Mouse (Mus musculus): Measurements from ENCODE around the gene Wdr81. TPM values are rescaled to one million over a fixed set of nuclear protein-coding genes. Genes with fewer than 3 reads are reported as not detected.

Gene Wdr81
- polyA plus RNA-seq, 1 experiment from 2014 or later: 7.9 TPM

GRCm38 (mm10) chr11:75448575-75448974 lies 5.9 kb downstream of the Wdr81 start:
- Histone ChIP-seq H3K36me3 (peaks cover 36% of the 10 kb centered on the region), H3K4me2 (no peak overlapping the region), H3K27me3 (no peaks in the 10 kb centered on the region), H3K27ac (replicated peaks) (no peak overlapping the region), H3K4me1 (replicated peaks) (peaks cover 18% of the 10 kb centered on the region), H3K4me3 (no peak overlapping the region), H3K9ac (no peak overlapping the region), H3K9me3 (no peaks in the 10 kb centered on the region)
- ATAC-seq (ENCODE audit: low FRiP score, low read depth): no peak
- WGBS: 84% methylated on average over 3 of the region's 3 CpGs

DNA sequence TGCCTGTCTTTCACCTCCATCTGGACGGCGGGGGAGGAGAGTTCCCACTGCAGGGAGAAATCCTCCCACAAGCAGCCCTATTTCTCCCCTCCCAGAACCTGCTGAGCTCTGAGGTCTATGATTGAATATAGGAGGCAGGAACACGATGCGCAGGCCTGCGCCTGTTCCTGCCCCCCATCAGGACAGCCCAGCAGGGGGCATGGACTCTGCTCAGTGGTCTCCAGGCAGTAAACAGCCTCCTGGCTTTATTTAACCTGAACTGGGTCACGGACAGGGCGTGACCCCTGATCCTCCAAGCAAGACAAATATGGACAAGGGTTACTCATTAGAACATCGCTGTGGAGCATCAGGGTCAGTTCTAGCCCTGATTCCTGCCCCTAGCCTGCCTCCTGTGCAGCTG lies 10.8 kb downstream of the Wdr81 start:
- Histone ChIP-seq H3K36me3 (peaks cover 36% of the 10 kb centered on the region), H3K27ac (replicated peaks) (no peak overlapping the region), H3K27me3 (no peaks in the 10 kb centered on the region), H3K4me1 (replicated peaks) (no peaks in the 10 kb centered on the region), H3K9ac (no peak overlapping the region), H3K4me3 (no peak overlapping the region), H3K9me3 (no peaks in the 10 kb centered on the region), H3K4me2 (no peak overlapping the region)
- WGBS: 33% methylated on average over 8 of the region's 8 CpGs
- no peak for ATAC-seq (ENCODE audit: low FRiP score, low read depth)

GRCm38 (mm10) chr11:75441601-75442000 lies 12.9 kb downstream of the Wdr81 start:
- ATAC-seq (ENCODE audit: low FRiP score, low read depth): no peak
- H3K9ac ChIP-seq: no peak overlapping the region
- H3K4me3 ChIP-seq: no peak overlapping the region
- no peaks in the 10 kb centered on the region for H3K9me3 ChIP-seq
- no peak overlapping the region for H3K4me2 ChIP-seq
- WGBS: 62% methylated on average over 16 of the region's 16 CpGs
- no peaks in the 10 kb centered on the region for H3K4me1 ChIP-seq (replicated peaks)
- H3K27ac ChIP-seq (replicated peaks): no peak overlapping the region
- H3K36me3 ChIP-seq: peaks cover 23% of the 10 kb centered on the region; the same call in 1 of the 2 replicates
- no peaks in the 10 kb centered on the region for H3K27me3 ChIP-seq

DNA sequence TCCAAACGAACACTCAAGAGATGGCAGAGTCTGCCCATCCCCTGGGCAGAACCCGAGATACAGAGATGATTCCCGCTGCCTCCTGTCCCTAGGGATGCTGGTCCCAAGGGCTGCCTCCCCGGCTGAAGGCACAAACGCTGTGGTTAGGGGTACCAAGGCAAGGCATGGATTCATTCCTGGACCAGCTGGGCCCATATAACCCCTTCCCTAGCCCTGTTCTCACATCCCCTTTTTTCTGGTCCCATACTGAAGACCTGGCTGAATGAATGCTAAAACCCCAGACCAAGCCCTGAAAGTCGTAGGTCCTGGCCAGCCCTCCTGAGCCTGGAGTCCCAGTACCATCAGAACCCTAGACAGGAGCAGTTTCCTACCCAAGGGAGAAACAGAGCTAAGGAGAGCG lies 13.5 kb downstream of the Wdr81 start:
- 89% methylated on average over 7 of the region's 7 CpGs for WGBS
- H3K9ac ChIP-seq: no peak overlapping the region
- no peak overlapping the region for H3K27ac ChIP-seq (replicated peaks)
- no peaks in the 10 kb centered on the region for H3K9me3 ChIP-seq
- no peak overlapping the region for H3K4me2 ChIP-seq
- no peaks in the 10 kb centered on the region for H3K4me1 ChIP-seq (replicated peaks)
- no peak for ATAC-seq (ENCODE audit: low FRiP score, low read depth)
- no peaks in the 10 kb centered on the region for H3K27me3 ChIP-seq
- H3K4me3 ChIP-seq: no peak overlapping the region
- peaks cover 23% of the 10 kb centered on the region; the same call in 1 of the 2 replicates for H3K36me3 ChIP-seq

DNA sequence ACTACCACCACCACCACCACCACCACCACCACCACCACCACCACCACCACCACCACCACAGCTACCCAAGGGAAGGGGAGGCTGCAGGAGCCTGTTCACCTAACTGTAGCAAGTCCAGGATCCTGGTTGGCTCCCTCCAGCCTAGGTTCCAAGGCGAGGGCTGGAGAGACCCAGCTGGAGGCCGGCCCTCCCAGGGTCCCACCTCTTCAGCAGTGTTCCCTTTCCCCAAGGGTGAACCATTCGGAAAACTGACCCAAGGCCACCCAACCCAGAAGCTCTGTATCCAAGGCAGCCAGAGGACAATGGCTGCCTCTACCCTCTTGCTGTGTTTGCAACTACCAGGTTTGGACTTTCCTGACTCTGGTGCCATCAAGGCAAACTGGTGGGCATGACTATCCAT lies 14.6 kb downstream of the Wdr81 start:
- H3K27ac ChIP-seq (replicated peaks): no peak overlapping the region
- no peaks in the 10 kb centered on the region for H3K4me1 ChIP-seq (replicated peaks)
- H3K36me3 ChIP-seq: peaks cover 16% of the 10 kb centered on the region; the same call in 1 of the 2 replicates
- H3K9me3 ChIP-seq: no peaks in the 10 kb centered on the region
- ATAC-seq (ENCODE audit: low FRiP score, low read depth): no peak
- H3K9ac ChIP-seq: no peak overlapping the region
- no peak overlapping the region for H3K4me2 ChIP-seq
- H3K4me3 ChIP-seq: no peak overlapping the region
- no peaks in the 10 kb centered on the region for H3K27me3 ChIP-seq
- WGBS: 87% methylated on average over 3 of the region's 3 CpGs

- Histone ChIP-seq H3K4me3 (no peak within 1 kb of the TSS), H3K36me3 (peaks cover 15% of the 10 kb centered on the region; the same call in 1 of the 2 replicates), H3K4me1 (replicated peaks) (no peaks in the 10 kb centered on the region), H3K9me3 (no peaks in the 10 kb centered on the region), H3K27ac (replicated peaks) (no peak within 1 kb of the TSS), H3K27me3 (no peaks in the 10 kb centered on the region), H3K4me2 (no peak within 1 kb of the TSS), H3K9ac (no peak within 1 kb of the TSS)
- 87% methylated on average over 6 of the region's 6 CpGs for WGBS
- ATAC-seq (ENCODE audit: low FRiP score, low read depth): no peak
These were observed 15.2 kb downstream of the Wdr81 start, which contains the start of gene Serpinf2 for GRCm38 (mm10) chr11:75439363-75439762. Gene Serpinf2, minus strand, starts transcription at chr11:75439591.

GRCm38 (mm10) chr11:75438804-75439203 lies 15.7 kb downstream of the Wdr81 start:
- H3K4me3 ChIP-seq: no peak overlapping the region
- peaks cover 11% of the 10 kb centered on the region; the same call in 1 of the 2 replicates for H3K36me3 ChIP-seq
- no peaks in the 10 kb centered on the region for H3K4me1 ChIP-seq (replicated peaks)
- 90% methylated on average over 3 of the region's 3 CpGs for WGBS
- H3K27ac ChIP-seq (replicated peaks): no peak overlapping the region
- no peaks in the 10 kb centered on the region for H3K27me3 ChIP-seq
- ATAC-seq (ENCODE audit: low FRiP score, low read depth): no peak
- H3K4me2 ChIP-seq: no peak overlapping the region
- no peaks in the 10 kb centered on the region for H3K9me3 ChIP-seq
- no peak overlapping the region for H3K9ac ChIP-seq

GRCm38 (mm10) chr11:75438194-75438593 lies 16.3 kb downstream of the Wdr81 start:
- ATAC-seq (ENCODE audit: low FRiP score, low read depth): no peak
- H3K36me3 ChIP-seq: peaks cover 8% of the 10 kb centered on the region; the same call in 1 of the 2 replicates
- no peaks in the 10 kb centered on the region for H3K9me3 ChIP-seq
- no peak overlapping the region for H3K4me2 ChIP-seq
- H3K27ac ChIP-seq (replicated peaks): no peak overlapping the region
- H3K4me1 ChIP-seq (replicated peaks): no peaks in the 10 kb centered on the region
- no peak overlapping the region for H3K4me3 ChIP-seq
- no peak overlapping the region for H3K9ac ChIP-seq
- WGBS: 92% methylated on average over 13 of the region's 13 CpGs
- H3K27me3 ChIP-seq: no peaks in the 10 kb centered on the region

DNA sequence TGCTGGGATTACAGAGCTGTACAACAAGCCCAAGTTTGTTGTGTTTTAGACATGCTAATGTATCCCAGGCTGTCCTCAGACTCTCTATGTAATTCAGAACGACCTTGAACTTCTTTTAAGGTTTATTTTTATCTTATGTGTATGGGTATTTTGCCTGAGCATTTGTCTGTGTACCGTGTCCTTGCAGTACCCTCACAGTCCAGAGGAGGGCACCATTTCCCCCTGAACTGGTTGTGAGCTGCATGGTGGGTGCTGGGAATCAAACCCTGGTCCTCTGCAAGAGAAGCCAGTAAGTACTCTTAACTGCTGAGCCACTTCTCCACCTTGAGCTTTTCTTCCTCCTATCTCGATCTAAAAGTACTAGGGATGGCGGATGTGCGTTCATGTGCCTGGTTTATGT lies 20.4 kb downstream of the Wdr81 start:
- H3K9ac ChIP-seq: no peak overlapping the region
- 92% methylated on average over 5 of the region's 5 CpGs for WGBS
- no peaks in the 10 kb centered on the region for H3K27me3 ChIP-seq
- H3K4me3 ChIP-seq: no peak overlapping the region
- H3K9me3 ChIP-seq: no peaks in the 10 kb centered on the region
- 0 out of 2 replicates have a peak, but pooled peaks cover 4% of the 10 kb centered on the region for H3K4me1 ChIP-seq (replicated peaks)
- H3K36me3 ChIP-seq: no peaks in the 10 kb centered on the region
- no peak overlapping the region for H3K27ac ChIP-seq (replicated peaks)
- ATAC-seq (ENCODE audit: low FRiP score, low read depth): no peak
- no peak overlapping the region for H3K4me2 ChIP-seq

DNA sequence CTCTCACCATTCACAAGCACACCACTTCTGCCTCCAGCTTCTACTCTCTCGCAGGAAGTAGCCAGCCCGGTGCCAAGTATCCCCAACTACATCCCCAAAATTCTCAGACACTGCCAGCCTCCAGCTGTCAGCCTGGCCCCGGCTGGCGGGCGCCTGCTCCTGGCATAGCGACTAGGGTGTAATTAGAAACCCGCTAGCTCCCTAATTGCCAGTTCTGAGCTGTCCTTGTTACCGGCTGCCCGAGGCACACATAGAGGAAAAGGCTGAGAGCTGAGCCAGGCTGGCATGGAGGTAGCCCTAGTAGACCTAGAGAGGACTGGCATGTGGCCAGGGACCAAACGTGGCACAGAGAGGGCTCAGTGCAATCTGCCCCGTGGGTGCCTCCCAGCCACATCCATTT lies 23.2 kb downstream of the Wdr81 start:
- no peak overlapping the region for H3K9ac ChIP-seq
- peak; percentile 75 for ATAC-seq (ENCODE audit: low FRiP score, low read depth)
- H3K4me2 ChIP-seq: no peak overlapping the region
- H3K4me3 ChIP-seq: no peak overlapping the region
- H3K27me3 ChIP-seq: no peaks in the 10 kb centered on the region
- H3K36me3 ChIP-seq: no peaks in the 10 kb centered on the region
- no peak overlapping the region for H3K27ac ChIP-seq (replicated peaks)
- no peaks in the 10 kb centered on the region for H3K9me3 ChIP-seq
- WGBS: 60% methylated on average over 11 of the region's 11 CpGs
- 0 out of 2 replicates have a peak, but pooled peaks cover 4% of the 10 kb centered on the region for H3K4me1 ChIP-seq (replicated peaks)

GRCm38 (mm10) chr11:75429019-75429705 lies 25.4 kb downstream of the Wdr81 start:
- no peaks in the 10 kb centered on the region for H3K36me3 ChIP-seq
- no peak for ATAC-seq (ENCODE audit: low FRiP score, low read depth)
- H3K4me2 ChIP-seq: no peak overlapping the region
- H3K4me3 ChIP-seq: no peak overlapping the region
- H3K9ac ChIP-seq: no peak overlapping the region
- WGBS: 85% methylated on average over 9 of the region's 9 CpGs
- no peak overlapping the region for H3K27ac ChIP-seq (replicated peaks)
- 0 out of 2 replicates have a peak, but pooled peaks cover 4% of the 10 kb centered on the region for H3K4me1 ChIP-seq (replicated peaks)
- H3K27me3 ChIP-seq: no peaks in the 10 kb centered on the region
- no peaks in the 10 kb centered on the region for H3K9me3 ChIP-seq

DNA sequence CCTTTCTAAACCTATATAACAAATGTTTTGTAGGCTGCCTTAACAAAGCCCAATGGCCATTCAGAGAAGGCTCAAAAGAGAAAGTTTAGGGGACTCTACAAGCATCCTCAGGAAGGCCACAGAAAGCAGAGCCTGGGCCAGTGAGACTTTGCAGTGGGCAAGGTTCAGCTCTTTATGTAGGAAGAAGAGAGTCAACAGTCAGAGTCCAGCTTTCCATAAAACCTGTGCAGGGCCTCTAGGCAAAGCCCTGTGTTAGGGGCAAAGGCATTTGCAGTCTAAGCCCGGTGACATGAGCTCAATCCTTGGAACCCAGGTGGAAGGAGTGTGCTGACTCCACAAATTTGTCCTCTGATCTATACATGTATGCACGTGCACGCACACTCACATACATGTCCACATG lies 30.1 kb downstream of the Wdr81 start:
- Histone ChIP-seq H3K27ac (replicated peaks) (no peak overlapping the region), H3K27me3 (no peaks in the 10 kb centered on the region), H3K9ac (no peak overlapping the region), H3K4me2 (no peak overlapping the region), H3K36me3 (no peaks in the 10 kb centered on the region), H3K4me1 (replicated peaks) (no peaks in the 10 kb centered on the region), H3K9me3 (no peaks in the 10 kb centered on the region), H3K4me3 (no peak overlapping the region)
- 95% methylated on average over 3 of the region's 3 CpGs for WGBS
- no peak for ATAC-seq (ENCODE audit: low FRiP score, low read depth)

DNA sequence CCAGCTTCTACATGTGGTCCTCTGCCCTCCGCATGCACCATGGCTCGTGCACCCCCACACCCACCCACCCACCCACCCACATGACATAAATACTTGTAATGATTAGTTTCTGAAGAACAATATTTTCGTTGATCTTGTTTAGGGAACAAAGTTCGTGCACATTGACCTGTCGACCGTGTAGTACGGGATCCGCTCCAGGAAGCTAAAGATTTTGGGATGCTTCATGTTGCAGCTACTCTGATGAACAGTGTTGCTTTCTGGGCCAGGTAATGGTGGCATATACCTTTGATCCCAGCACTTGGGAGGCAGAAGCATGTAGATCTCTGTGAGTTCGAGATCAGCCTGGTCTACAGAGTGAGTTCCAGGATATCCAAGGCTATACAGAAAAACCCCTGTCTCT lies 30.5 kb downstream of the Wdr81 start:
- H3K27ac ChIP-seq (replicated peaks): no peak overlapping the region
- H3K9ac ChIP-seq: no peak overlapping the region
- H3K4me3 ChIP-seq: no peak overlapping the region
- 90% methylated on average over 9 of the region's 9 CpGs for WGBS
- H3K9me3 ChIP-seq: no peaks in the 10 kb centered on the region
- H3K4me1 ChIP-seq (replicated peaks): no peaks in the 10 kb centered on the region
- H3K27me3 ChIP-seq: no peaks in the 10 kb centered on the region
- H3K36me3 ChIP-seq: no peaks in the 10 kb centered on the region
- no peak for ATAC-seq (ENCODE audit: low FRiP score, low read depth)
- no peak overlapping the region for H3K4me2 ChIP-seq
